Mouse (Mus musculus): Measurements from ENCODE around the gene Jag2.
A peak's percentile ranks its signal among the peaks of the same experiment; 100 is the strongest.

Gene Jag2

GRCm38 (mm10) chr12:112900641-112901040 is 28.9 kb downstream of the Jag2 start:
- no peak for DNase-seq (ENCODE audit: low spot score)

GRCm38 (mm10) chr12:112898960-112899359 is 30.6 kb downstream of the Jag2 start:
- peak; percentile 22 for DNase-seq (ENCODE audit: low spot score)

- peak; percentile 10 for DNase-seq (ENCODE audit: low spot score)
Observed at GRCm38 (mm10) chr12:112898351-112898750, 31.2 kb downstream of the Jag2 start.

GRCm38 (mm10) chr12:112897522-112898212 is 31.9 kb downstream of the Jag2 start:
- peak; percentile 56 for DNase-seq (ENCODE audit: low spot score)

- DNase-seq (ENCODE audit: low spot score), result no peak
Observed at GRCm38 (mm10) chr12:112894969-112895368, 34.6 kb downstream of the Jag2 start.

GRCm38 (mm10) chr12:112894303-112894884 is 35.2 kb downstream of the Jag2 start:
- no peak for DNase-seq (ENCODE audit: low spot score)

GRCm38 (mm10) chr12:112885465-112885864 is 44.1 kb downstream of the Jag2 start:
- no peak for DNase-seq (ENCODE audit: low spot score)

GRCm38 (mm10) chr12:112881301-112881815 is 48.2 kb downstream of the Jag2 start:
- no peak for DNase-seq (ENCODE audit: low spot score)

- no peak for DNase-seq (ENCODE audit: low spot score)
Observed at GRCm38 (mm10) chr12:112880661-112881060, 48.9 kb downstream of the Jag2 start.

- DNase-seq (ENCODE audit: low spot score), result no peak
Observed at GRCm38 (mm10) chr12:112879731-112880130, 49.8 kb downstream of the Jag2 start.

- DNase-seq (ENCODE audit: low spot score), result no peak
Observed at GRCm38 (mm10) chr12:112877607-112878020, 52.0 kb downstream of the Jag2 start.

- DNase-seq (ENCODE audit: low spot score), result no peak
Observed at GRCm38 (mm10) chr12:112877073-112877576, 52.5 kb downstream of the Jag2 start.

GRCm38 (mm10) chr12:112876332-112877072 is 53.1 kb downstream of the Jag2 start:
- DNase-seq (ENCODE audit: low spot score), result peak; percentile 40

GRCm38 (mm10) chr12:112875225-112876013 is 54.2 kb downstream of the Jag2 start:
- peak; percentile 89 for DNase-seq (ENCODE audit: low spot score)

GRCm38 (mm10) chr12:112874199-112874598 is 55.4 kb downstream of the Jag2 start:
- DNase-seq (ENCODE audit: low spot score), result no peak

GRCm38 (mm10) chr12:112873452-112874190 is 56.0 kb downstream of the Jag2 start:
- DNase-seq (ENCODE audit: low spot score), result peak; percentile 67

- DNase-seq (ENCODE audit: low spot score), result no peak
Observed at GRCm38 (mm10) chr12:112872991-112873390, 56.6 kb downstream of the Jag2 start.

- DNase-seq (ENCODE audit: low spot score), result no peak
Observed at GRCm38 (mm10) chr12:112871272-112871671, 58.3 kb downstream of the Jag2 start.

GRCm38 (mm10) chr12:112870775-112871174 is 58.8 kb downstream of the Jag2 start:
- DNase-seq (ENCODE audit: low spot score), result no peak

GRCm38 (mm10) chr12:112869783-112870204 is 59.8 kb downstream of the Jag2 start:
- no peak for DNase-seq (ENCODE audit: low spot score)

Data from MN1 (cell line).